Mouse (Mus musculus) C2C12 (cell line): Measurements from ENCODE around the gene Ptp4a2. TPM values are rescaled to one million over a fixed set of nuclear protein-coding genes. Genes with fewer than 3 reads are reported as not detected.
"Not testable (repeated sequence)": the region's sequence is repeated elsewhere in the genome, so short reads cannot be mapped to it uniquely, and the experiment has no call there.

Experiments used
- H3K27me3 ChIP-seq: one replicate; pipeline ENCODE4 v1.6.1; 2011; ENCODE audit not compliant: control insufficient read depth, insufficient read depth, insufficient read length
- H3K36me3 ChIP-seq: one replicate; pipeline ENCODE4 v1.6.1; 2011; ENCODE audit not compliant: control insufficient read depth, insufficient read depth
- H3K4me3 ChIP-seq: one replicate; pipeline ENCODE4 v1.5.1; 2011; ENCODE audit warnings: mild to moderate bottlenecking, control low read depth; ENCODE audit not compliant: poor library complexity, insufficient read depth, severe bottlenecking
- H3K79me2 ChIP-seq: one replicate; pipeline ENCODE4 v1.6.1; 2011; ENCODE audit not compliant: control insufficient read depth, insufficient read depth
- H3K79me3 ChIP-seq: one replicate; pipeline ENCODE4 v1.6.1; 2011; ENCODE audit warnings: low read depth, control low read depth
- H3ac ChIP-seq: one replicate; pipeline ENCODE3; 2011; ENCODE audit warnings: low read depth; ENCODE audit not compliant: control insufficient read depth, insufficient read length
- FOSL1 ChIP-seq: IDR thresholded peaks from one replicate; pipeline ENCODE4 v1.8.0; 2011; ENCODE audit warnings: mild to moderate bottlenecking, low read length; ENCODE audit not compliant: poor library complexity, insufficient read depth, severe bottlenecking
- USF1 ChIP-seq: IDR thresholded peaks from one replicate; pipeline ENCODE4 v1.6.1; 2011; ENCODE audit warnings: low read depth, mild to moderate bottlenecking, control low read depth, moderate library complexity
- microRNA-seq: library from miRNA; unstranded; fragments of <30 nt; microRNA quantifications from one replicate; pipeline ENCODE4, GENCODE M21; 2019; ENCODE audit warnings: borderline microRNAs expressed
- polyA plus RNA-seq: library from polyadenylated mRNA; unstranded; fragments of >200 nt; fragmentation: generic; extraction: Trizol; gene quantifications from one replicate; pipeline ENCODE4 v1.2.1, GENCODE M21; 2012; ENCODE audit warnings: missing spikeins

Gene Ptp4a2
- polyA plus RNA-seq, 1 experiment, result 101 TPM

DNA sequence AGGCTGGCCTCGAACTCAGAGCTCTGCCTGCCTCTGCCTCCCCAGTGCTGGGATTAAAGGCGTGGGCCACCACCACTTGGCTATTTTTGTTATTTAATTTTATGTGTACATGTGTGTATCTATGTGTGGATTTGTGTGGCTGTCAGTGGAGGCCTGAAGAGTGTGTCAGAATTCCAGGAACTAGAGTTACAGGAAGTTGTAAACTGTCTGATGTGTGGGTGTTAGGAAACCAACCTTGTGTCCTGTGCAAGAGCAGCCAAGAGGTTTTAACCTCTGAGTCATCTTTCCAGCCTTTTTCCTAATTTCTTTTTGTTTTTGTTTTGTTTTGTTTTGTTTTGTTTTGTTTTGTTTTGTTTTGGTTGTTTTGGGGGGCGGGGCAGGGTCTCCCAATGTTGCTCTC, 83.8 kb downstream of the Ptp4a2 start:
- TF ChIP-seq USF1, result no peak
- TF ChIP-seq FOSL1, result no peak
- Histone ChIP-seq H3K79me3 (no peaks in the 10 kb centered on the region), H3K27me3 (no peaks in the 10 kb centered on the region), H3K4me3 (no peak overlapping the region), H3ac (no peak overlapping the region), H3K36me3 (no peaks in the 10 kb centered on the region), H3K79me2 (no peaks in the 10 kb centered on the region)

DNA sequence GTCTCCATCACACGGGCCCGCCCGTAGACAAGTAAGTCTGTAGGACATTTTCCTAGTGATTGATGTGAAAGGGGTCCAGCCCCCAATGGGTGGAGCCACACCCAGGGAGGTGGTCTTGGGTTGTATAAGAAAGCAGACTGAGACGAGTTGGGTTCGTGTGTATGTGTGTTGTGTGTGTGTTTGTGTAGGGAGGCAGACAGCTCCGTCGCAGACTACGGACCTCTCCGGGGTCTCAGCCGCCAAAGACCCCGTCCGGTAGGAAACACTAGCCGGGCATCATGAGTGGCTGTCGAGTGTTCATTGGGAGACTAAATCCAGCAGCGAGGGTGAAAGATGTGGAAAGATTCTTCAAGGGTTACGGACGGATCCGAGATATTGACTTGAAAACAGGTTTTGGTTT, 87.8 kb downstream of the Ptp4a2 start:
- H3K27me3 ChIP-seq, H3K36me3 ChIP-seq, H3K4me3 ChIP-seq, H3K79me3 ChIP-seq, H3K79me2 ChIP-seq, H3ac ChIP-seq: not testable (repeated sequence)

Small RNA genes lying within 50 kb of the gene (microRNA-seq; reads per million reads assigned to microRNA genes)
- not detected for gene Gm28017

Other genes starting within 250 kb of the Ptp4a2 start
- gene Lck, start 237.6 kb upstream of the Ptp4a2 start, polyA plus RNA-seq, result 1.5 TPM
- gene Fam167b, start 232.7 kb upstream of the Ptp4a2 start, polyA plus RNA-seq, result 0.27 TPM
- 416 TPM for gene Eif3i, start 210.6 kb upstream of the Ptp4a2 start, polyA plus RNA-seq
- 218 TPM for gene Tmem234, start 210.6 kb upstream of the Ptp4a2 start, polyA plus RNA-seq
- 0.40 TPM for gene Dcdc2b, start 197.0 kb upstream of the Ptp4a2 start, polyA plus RNA-seq
- 10.8 TPM for gene Iqcc, start 192.1 kb upstream of the Ptp4a2 start, polyA plus RNA-seq
- 7.7 TPM for gene Ccdc28b, start 187.3 kb upstream of the Ptp4a2 start, polyA plus RNA-seq
- 43.0 TPM for gene Txlna, start 170.2 kb upstream of the Ptp4a2 start, polyA plus RNA-seq
- gene Kpna6, start 138.5 kb upstream of the Ptp4a2 start, polyA plus RNA-seq, result 23.9 TPM
- gene Tmem39b, start 114.4 kb upstream of the Ptp4a2 start, polyA plus RNA-seq, result 17.0 TPM
- gene Khdrbs1, start 68.9 kb upstream of the Ptp4a2 start, polyA plus RNA-seq, result 61.6 TPM
- gene Spocd1, start 118.0 kb downstream of the Ptp4a2 start, polyA plus RNA-seq, result 0.02 TPM
- gene Adgrb2, start 173.7 kb downstream of the Ptp4a2 start, polyA plus RNA-seq, result 0.06 TPM
- gene Col16a1, start 236.6 kb downstream of the Ptp4a2 start, polyA plus RNA-seq, result 7.5 TPM